Mouse (Mus musculus): ENCODE data around the gene Arid3a. TPM values are rescaled to one million over a fixed set of nuclear protein-coding genes. Genes with fewer than 3 reads are reported as not detected.

Arid3a gene
- polyA plus RNA-seq, 1 experiment: 36.5 TPM

DNA sequence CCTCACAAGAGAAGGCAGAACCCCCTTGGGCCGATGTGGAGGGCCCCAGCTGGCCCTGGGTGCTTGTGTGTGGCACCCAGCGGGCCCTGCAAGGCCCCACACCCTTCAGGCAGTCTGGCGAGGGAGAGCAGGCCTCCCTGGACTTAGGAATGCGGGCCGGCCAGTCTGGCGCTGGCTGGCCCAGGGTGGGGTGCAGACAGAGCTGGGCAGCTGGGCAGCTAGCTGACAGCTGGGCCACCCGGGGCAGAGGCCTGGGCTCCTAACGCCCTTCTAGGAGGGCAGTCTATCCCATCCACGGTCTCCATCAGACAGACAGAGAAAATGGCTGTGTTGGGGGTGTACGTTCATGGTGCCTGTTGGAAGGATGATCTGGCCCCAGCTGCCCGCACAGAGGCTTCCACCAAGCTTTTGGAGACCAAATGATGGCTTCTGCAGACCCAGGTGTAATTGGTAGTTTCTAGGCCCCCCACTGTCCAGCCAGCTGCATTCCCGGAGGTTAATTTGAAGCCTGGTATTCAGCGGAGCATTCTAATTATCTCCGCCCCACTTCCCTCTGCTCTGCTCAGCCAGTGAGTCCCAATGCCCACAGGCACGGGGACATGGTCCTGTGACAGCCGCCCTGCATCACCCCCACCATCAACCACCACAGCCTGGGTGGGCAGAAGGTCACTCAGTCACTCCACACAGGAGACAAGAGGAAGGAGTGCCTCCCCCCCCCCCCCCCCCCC lies 18.8 kb downstream of the Arid3a start:
- Histone ChIP-seq H3K4me3 (ENCODE audit: low read depth, low read length) (no peak overlapping the region), H3K36me3 (ENCODE audit: control insufficient read depth, insufficient read depth, low read length, poor library complexity, severe bottlenecking) (no peaks in the 10 kb centered on the region), H3K4me1 (ENCODE audit: control insufficient read depth, insufficient read depth, low read length) (peaks cover 1% of the 10 kb centered on the region), H3K9me3 (replicated peaks; ENCODE audit: control insufficient read depth, insufficient read depth, low read length, poor library complexity, severe bottlenecking) (no peaks in the 10 kb centered on the region), H3K27me3 (ENCODE audit: control insufficient read depth, insufficient read depth, low read length, poor library complexity, severe bottlenecking) (no peaks in the 10 kb centered on the region), H3K9ac (ENCODE audit: low read depth, poor library complexity, severe bottlenecking) (no peak overlapping the region), H3K27ac (ENCODE audit: insufficient read depth, low read length) (no peak overlapping the region)
- TF ChIP-seq CTCF (IDR thresholded peaks at IDR 0.05; ENCODE audit: low read depth, low read length) (no peak), EP300 (IDR thresholded peaks at IDR 0.05; ENCODE audit: insufficient read depth, low read depth, low read length) (no peak), POLR2A (IDR thresholded peaks at IDR 0.05; ENCODE audit: insufficient read depth, low read length) (no peak)

DNA sequence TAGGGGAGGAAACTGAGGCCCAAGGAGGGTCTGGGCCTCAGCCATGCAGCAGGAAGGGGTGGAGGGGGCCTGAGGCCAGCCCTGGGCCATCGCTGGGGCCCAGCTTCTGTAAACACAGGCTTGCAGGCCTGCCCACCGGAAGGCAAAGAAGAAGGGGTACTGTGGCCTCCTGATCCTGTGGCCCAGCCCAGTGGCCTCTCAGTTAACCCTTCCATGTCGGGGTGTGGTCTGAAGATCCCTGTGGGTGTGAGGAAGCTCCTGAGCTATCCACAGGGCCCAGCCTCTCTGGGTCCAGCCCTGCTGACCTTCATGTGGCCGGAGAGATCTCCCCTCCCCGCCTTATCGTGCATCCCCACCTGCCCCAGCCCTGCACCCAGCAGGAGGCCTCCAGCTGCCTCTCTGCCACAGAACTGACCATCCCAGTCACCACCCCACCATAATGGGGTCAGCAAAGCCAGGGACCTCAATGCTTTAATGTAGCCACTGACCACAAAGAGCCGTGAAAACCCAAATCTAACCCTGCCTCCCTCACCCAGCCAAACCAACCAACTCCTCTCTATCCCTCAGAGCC lies 20.0 kb downstream of the Arid3a start:
- Histone ChIP-seq H3K27me3 (ENCODE audit: control insufficient read depth, insufficient read depth, low read length, poor library complexity, severe bottlenecking) (no peaks in the 10 kb centered on the region), H3K9me3 (replicated peaks; ENCODE audit: control insufficient read depth, insufficient read depth, low read length, poor library complexity, severe bottlenecking) (no peaks in the 10 kb centered on the region), H3K36me3 (ENCODE audit: control insufficient read depth, insufficient read depth, low read length, poor library complexity, severe bottlenecking) (no peaks in the 10 kb centered on the region), H3K27ac (ENCODE audit: insufficient read depth, low read length) (no peak overlapping the region), H3K4me3 (ENCODE audit: low read depth, low read length) (no peak overlapping the region), H3K4me1 (ENCODE audit: control insufficient read depth, insufficient read depth, low read length) (peaks cover 1% of the 10 kb centered on the region), H3K9ac (ENCODE audit: low read depth, poor library complexity, severe bottlenecking) (no peak overlapping the region)
- no peak for TF ChIP-seq CTCF (IDR thresholded peaks at IDR 0.05; ENCODE audit: low read depth, low read length)

DNA sequence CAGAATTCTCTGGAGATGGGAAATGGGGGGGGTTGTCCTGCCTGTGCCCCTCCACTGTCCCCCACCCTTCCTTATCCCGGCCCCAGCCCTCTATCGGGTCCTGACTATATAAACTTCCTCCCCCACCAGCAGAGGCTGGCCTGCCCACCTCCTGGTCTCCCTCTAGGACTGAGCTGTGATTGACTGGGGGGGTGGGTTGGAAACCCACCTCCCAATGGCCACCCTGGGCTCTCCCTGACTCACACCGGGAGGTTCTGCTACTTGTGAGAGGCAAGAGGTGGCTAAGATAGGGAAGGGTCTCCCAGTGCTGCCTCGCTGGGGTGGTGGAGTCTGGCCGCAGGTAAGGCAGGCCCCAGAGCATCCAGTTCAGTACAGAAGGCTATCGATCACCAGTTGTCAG lies 20.7 kb downstream of the Arid3a start:
- Histone ChIP-seq H3K9me3 (replicated peaks; ENCODE audit: control insufficient read depth, insufficient read depth, low read length, poor library complexity, severe bottlenecking) (no peaks in the 10 kb centered on the region), H3K27ac (ENCODE audit: insufficient read depth, low read length) (no peak overlapping the region), H3K27me3 (ENCODE audit: control insufficient read depth, insufficient read depth, low read length, poor library complexity, severe bottlenecking) (no peaks in the 10 kb centered on the region), H3K4me3 (ENCODE audit: low read depth, low read length) (no peak overlapping the region), H3K9ac (ENCODE audit: low read depth, poor library complexity, severe bottlenecking) (no peak overlapping the region), H3K36me3 (ENCODE audit: control insufficient read depth, insufficient read depth, low read length, poor library complexity, severe bottlenecking) (no peaks in the 10 kb centered on the region), H3K4me1 (ENCODE audit: control insufficient read depth, insufficient read depth, low read length) (peaks cover 1% of the 10 kb centered on the region)
- TF ChIP-seq EP300 (IDR thresholded peaks at IDR 0.05; ENCODE audit: insufficient read depth, low read depth, low read length): no peak
- TF ChIP-seq CTCF (IDR thresholded peaks at IDR 0.05; ENCODE audit: low read depth, low read length): no peak
- no peak for TF ChIP-seq POLR2A (IDR thresholded peaks at IDR 0.05; ENCODE audit: insufficient read depth, low read length)

DNA sequence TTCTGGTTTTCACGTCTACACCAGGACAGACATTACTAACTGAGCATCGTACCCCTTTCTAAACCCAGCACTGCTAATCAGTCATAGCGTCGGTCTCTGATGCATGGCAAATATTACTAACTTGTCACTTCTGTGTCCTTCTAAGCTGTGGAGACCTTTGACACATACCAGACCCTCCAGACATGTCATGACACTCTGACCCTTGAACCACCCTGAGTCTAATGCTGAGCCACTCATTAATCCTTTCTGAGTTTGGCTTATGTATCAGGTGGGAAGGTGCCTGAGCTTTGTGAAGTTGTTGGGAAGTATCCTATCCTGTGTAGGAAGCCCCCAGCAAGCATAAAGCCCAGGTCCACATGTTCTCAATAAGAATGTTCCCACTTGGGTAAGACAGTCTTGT lies 23.0 kb downstream of the Arid3a start:
- Histone ChIP-seq H3K4me3 (ENCODE audit: low read depth, low read length) (no peak overlapping the region), H3K9me3 (replicated peaks; ENCODE audit: control insufficient read depth, insufficient read depth, low read length, poor library complexity, severe bottlenecking) (no peaks in the 10 kb centered on the region), H3K36me3 (ENCODE audit: control insufficient read depth, insufficient read depth, low read length, poor library complexity, severe bottlenecking) (no peaks in the 10 kb centered on the region), H3K27me3 (ENCODE audit: control insufficient read depth, insufficient read depth, low read length, poor library complexity, severe bottlenecking) (no peaks in the 10 kb centered on the region), H3K27ac (ENCODE audit: insufficient read depth, low read length) (no peak overlapping the region), H3K4me1 (ENCODE audit: control insufficient read depth, insufficient read depth, low read length) (peaks cover 1% of the 10 kb centered on the region), H3K9ac (ENCODE audit: low read depth, poor library complexity, severe bottlenecking) (no peak overlapping the region)
- TF ChIP-seq EP300 (IDR thresholded peaks at IDR 0.05; ENCODE audit: insufficient read depth, low read depth, low read length): no peak
- no peak for TF ChIP-seq CTCF (IDR thresholded peaks at IDR 0.05; ENCODE audit: low read depth, low read length)
- no peak for TF ChIP-seq POLR2A (IDR thresholded peaks at IDR 0.05; ENCODE audit: insufficient read depth, low read length)

DNA sequence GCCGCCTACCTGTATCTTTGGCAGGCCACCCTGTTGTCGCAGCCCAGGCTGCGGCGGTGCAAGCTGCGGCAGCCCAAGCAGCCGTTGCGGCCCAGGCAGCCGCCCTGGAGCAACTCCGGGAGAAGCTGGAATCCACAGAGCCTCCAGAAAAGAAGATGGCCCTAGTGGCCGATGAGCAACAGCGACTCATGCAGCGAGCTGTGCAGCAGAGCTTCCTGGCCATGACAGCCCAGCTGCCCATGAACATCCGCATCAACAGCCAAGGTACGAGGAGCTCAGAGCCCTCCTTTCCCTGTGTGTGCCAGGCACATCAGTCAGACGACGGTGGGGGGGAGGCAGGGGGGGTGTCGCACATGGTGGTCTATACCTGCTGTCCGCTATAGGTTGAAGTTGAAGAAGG lies 23.8 kb downstream of the Arid3a start:
- Histone ChIP-seq H3K9me3 (replicated peaks; ENCODE audit: control insufficient read depth, insufficient read depth, low read length, poor library complexity, severe bottlenecking) (no peaks in the 10 kb centered on the region), H3K9ac (ENCODE audit: low read depth, poor library complexity, severe bottlenecking) (no peak overlapping the region), H3K4me3 (ENCODE audit: low read depth, low read length) (no peak overlapping the region), H3K36me3 (ENCODE audit: control insufficient read depth, insufficient read depth, low read length, poor library complexity, severe bottlenecking) (no peaks in the 10 kb centered on the region), H3K27ac (ENCODE audit: insufficient read depth, low read length) (no peak overlapping the region), H3K27me3 (ENCODE audit: control insufficient read depth, insufficient read depth, low read length, poor library complexity, severe bottlenecking) (no peaks in the 10 kb centered on the region), H3K4me1 (ENCODE audit: control insufficient read depth, insufficient read depth, low read length) (peaks cover 6% of the 10 kb centered on the region)
- TF ChIP-seq EP300 (IDR thresholded peaks at IDR 0.05; ENCODE audit: insufficient read depth, low read depth, low read length) (no peak), POLR2A (IDR thresholded peaks at IDR 0.05; ENCODE audit: insufficient read depth, low read length) (no peak), CTCF (IDR thresholded peaks at IDR 0.05; ENCODE audit: low read depth, low read length) (no peak)

DNA sequence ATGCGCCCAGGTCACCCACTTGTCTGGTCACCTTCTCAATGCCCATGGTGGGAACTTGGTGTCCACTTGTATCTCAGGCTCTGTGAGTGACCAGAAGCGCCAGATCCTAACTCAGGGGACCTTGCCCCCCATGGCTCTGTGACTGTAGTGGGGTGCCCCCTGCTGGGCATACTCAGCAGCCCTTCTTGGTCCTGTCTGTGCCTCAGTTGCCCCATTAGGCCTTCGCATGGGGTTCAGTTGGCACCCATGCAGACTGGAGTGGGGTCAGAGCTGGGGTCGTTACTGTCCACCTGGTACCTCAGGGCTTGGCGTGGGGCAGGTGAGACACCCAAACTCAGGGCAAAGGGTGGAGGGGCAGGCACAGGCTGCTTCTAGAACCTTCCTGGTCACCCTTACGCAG lies 27.1 kb downstream of the Arid3a start:
- no peak for TF ChIP-seq EP300 (IDR thresholded peaks at IDR 0.05; ENCODE audit: insufficient read depth, low read depth, low read length)
- TF ChIP-seq CTCF (IDR thresholded peaks at IDR 0.05; ENCODE audit: low read depth, low read length): peak; percentile 59
- Histone ChIP-seq H3K4me3 (ENCODE audit: low read depth, low read length) (no peak overlapping the region), H3K4me1 (ENCODE audit: control insufficient read depth, insufficient read depth, low read length) (peaks cover 16% of the 10 kb centered on the region), H3K9ac (ENCODE audit: low read depth, poor library complexity, severe bottlenecking) (no peak overlapping the region), H3K9me3 (replicated peaks; ENCODE audit: control insufficient read depth, insufficient read depth, low read length, poor library complexity, severe bottlenecking) (no peaks in the 10 kb centered on the region), H3K36me3 (ENCODE audit: control insufficient read depth, insufficient read depth, low read length, poor library complexity, severe bottlenecking) (no peaks in the 10 kb centered on the region), H3K27ac (ENCODE audit: insufficient read depth, low read length) (no peak overlapping the region), H3K27me3 (ENCODE audit: control insufficient read depth, insufficient read depth, low read length, poor library complexity, severe bottlenecking) (no peaks in the 10 kb centered on the region)
